Mouse (Mus musculus) forebrain, embryonic 11.5 days (tissue): ENCODE measurements at regions not wholly inside any gene's neighbourhood (a gene's known extent, or its start where the extent isn't known, plus 50 kb on each side); places are given as distances from the start of the nearest gene placed in this dataset.

Experiments used
- ATAC-seq: fragments of 200-750 bp; cut with Nextera tagmentation; replicated peaks from 2 replicates; pipeline ENCODE4 v1.8.0; 2017; ENCODE audit warnings: moderate TSS enrichment; ENCODE audit not compliant: low FRiP score
- DNase-seq: peaks from one replicate; pipeline ENCODE4 v3.0.0-alpha.2; 2017; ENCODE audit warnings: low spot score
- H3K27ac ChIP-seq: fragments of 300-500 bp; sonication (generic); 2 replicates; pipeline ENCODE4 v1.5.1; 2014; ENCODE audit warnings: low read depth, low read length
- H3K27me3 ChIP-seq: fragments of 300-500 bp; sonication (generic); 2 replicates; pipeline ENCODE4 v1.6.1; 2014; ENCODE audit warnings: mild to moderate bottlenecking, low read length, mixed read lengths; ENCODE audit not compliant: control insufficient read depth, insufficient read depth
- H3K36me3 ChIP-seq: fragments of 300-500 bp; sonication (generic); 2 replicates; pipeline ENCODE4 v1.6.1; 2014; ENCODE audit warnings: mild to moderate bottlenecking, low read length, moderate library complexity, mixed read lengths; ENCODE audit not compliant: control insufficient read depth, insufficient read depth
- H3K4me1 ChIP-seq: fragments of 300-500 bp; sonication (generic); replicated peaks from 2 replicates; pipeline ENCODE4 v1.6.1; 2014; ENCODE audit warnings: low read length, mixed read lengths; ENCODE audit not compliant: control insufficient read depth, insufficient read depth
- H3K4me2 ChIP-seq: fragments of 300-500 bp; sonication (generic); 2 replicates; pipeline ENCODE4 v1.6.1; 2014; ENCODE audit warnings: low read depth, mild to moderate bottlenecking, low read length, moderate library complexity, mixed read lengths; ENCODE audit not compliant: severe bottlenecking
- H3K4me3 ChIP-seq: fragments of 300-500 bp; sonication (generic); 2 replicates; pipeline ENCODE4 v1.5.1; 2014; ENCODE audit warnings: low read depth, low read length
- H3K9ac ChIP-seq: fragments of 300-500 bp; sonication (generic); 2 replicates; pipeline ENCODE4 v1.6.1; 2014; ENCODE audit warnings: low read length
- H3K9me3 ChIP-seq: fragments of 300-500 bp; sonication (generic); 2 replicates; pipeline ENCODE4 v1.6.1; 2016; ENCODE audit warnings: low read length, mixed read lengths; ENCODE audit not compliant: control insufficient read depth
- WGBS: fragments of 180-500 bp; shearing (Covaris S2); extraction: QIAGEN DNeasy Blood & Tissue Kit; methylation state at CpG from one replicate; pipeline ENCODE4 v1.1.7; 2014; 5-methylcytosine and 5-hydroxymethylcytosine counted together

- ATAC-seq = no peak
These were observed 193.3 kb upstream of the Trib2 start for GRCm38 (mm10) chr12:16009822-16010620.

DNA sequence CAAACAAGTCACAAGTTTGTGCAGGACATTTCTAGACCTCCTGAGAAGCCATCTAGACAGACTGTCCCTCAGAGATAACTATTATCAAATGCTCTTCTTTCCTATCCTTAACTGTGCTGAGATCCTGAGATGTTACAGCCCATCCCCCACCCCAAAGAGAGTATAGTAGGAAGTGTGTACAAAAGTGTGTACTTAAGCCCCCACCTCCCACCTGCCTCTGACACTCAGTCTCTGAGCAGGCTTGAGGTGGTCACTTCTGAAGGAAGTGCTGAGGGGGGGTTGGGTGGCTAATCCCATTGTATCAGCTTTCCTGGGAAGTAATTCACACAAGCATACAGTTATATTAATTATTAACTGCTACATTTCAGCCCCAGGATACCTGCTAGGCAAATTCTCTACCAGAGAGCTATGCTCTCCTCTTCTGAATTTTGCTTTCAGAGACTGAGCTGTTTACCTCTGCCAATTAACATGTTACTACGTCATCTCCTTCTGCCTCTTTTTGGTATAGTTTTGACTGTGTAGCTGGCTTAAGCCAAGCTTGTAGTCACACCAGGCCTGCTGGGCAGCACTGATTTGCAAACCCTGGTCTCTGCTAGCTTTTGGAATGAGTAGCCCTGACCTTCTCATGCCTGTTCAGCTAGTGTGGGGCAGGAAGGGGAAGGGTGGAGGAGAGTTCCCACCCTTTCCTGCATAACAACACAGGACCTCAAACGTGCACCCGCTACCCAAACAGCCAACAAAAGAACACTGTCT, 192.2 kb upstream of the Trib2 start:
- DNase-seq = no peak

More at GRCm38 (mm10) chr12:16009822-16010620, 193.3 kb upstream of the Trib2 start:
- WGBS = 69% methylated on average over 10 of the region's 10 CpGs
- H3K27ac ChIP-seq = no peak overlapping the region
- no peaks in the 10 kb centered on the region; the same call in 1 of the 2 replicates for H3K4me1 ChIP-seq
- H3K4me3 ChIP-seq = no peak overlapping the region
- no peak for DNase-seq
- H3K36me3 ChIP-seq = no peaks in the 10 kb centered on the region
- H3K9me3 ChIP-seq = no peaks in the 10 kb centered on the region
- no peaks in the 10 kb centered on the region for H3K27me3 ChIP-seq
- no peak overlapping the region for H3K9ac ChIP-seq
- no peak overlapping the region for H3K4me2 ChIP-seq

GRCm38 (mm10) chr12:16008261-16008660, 191.5 kb upstream of the Trib2 start:
- DNase-seq = no peak
- Histone ChIP-seq H3K9me3 (no peaks in the 10 kb centered on the region), H3K9ac (no peak overlapping the region), H3K36me3 (no peaks in the 10 kb centered on the region), H3K4me1 (no peaks in the 10 kb centered on the region; the same call in 1 of the 2 replicates), H3K4me2 (no peak overlapping the region), H3K27me3 (no peaks in the 10 kb centered on the region), H3K4me3 (no peak overlapping the region), H3K27ac (no peak overlapping the region)
- WGBS = 85% methylated on average over 4 of the region's 4 CpGs
- ATAC-seq = no peak

More for the DNA sequence above, 192.2 kb upstream of the Trib2 start:
- no peak overlapping the region for H3K9ac ChIP-seq
- no peak overlapping the region for H3K4me2 ChIP-seq
- no peaks in the 10 kb centered on the region for H3K36me3 ChIP-seq
- no peak for ATAC-seq
- no peaks in the 10 kb centered on the region for H3K27me3 ChIP-seq
- H3K9me3 ChIP-seq = no peaks in the 10 kb centered on the region
- no peaks in the 10 kb centered on the region; the same call in 1 of the 2 replicates for H3K4me1 ChIP-seq
- H3K27ac ChIP-seq = no peak overlapping the region
- H3K4me3 ChIP-seq = no peak overlapping the region
- WGBS = 45% methylated on average over 3 of the region's 3 CpGs

DNA sequence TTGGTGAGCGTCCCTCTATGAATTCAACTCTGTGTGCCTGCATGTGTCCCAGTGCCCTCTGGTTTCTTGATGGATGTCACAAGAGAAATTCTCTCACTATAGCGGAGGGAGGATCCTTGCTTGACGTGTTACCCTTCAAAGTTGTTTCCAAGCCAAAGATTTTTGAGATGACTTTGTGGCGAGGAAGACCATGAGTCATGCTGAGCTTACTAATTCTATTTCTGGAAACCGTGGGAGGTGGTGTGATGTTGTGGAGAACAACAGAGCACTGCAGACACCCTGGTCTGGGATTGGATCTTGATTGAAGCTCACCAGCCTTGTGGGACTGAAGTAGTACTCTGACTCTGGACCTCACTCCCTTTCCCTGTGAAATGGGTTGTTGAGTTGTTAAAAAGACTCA, 190.0 kb upstream of the Trib2 start:
- 89% methylated on average over 5 of the region's 5 CpGs for WGBS

DNA sequence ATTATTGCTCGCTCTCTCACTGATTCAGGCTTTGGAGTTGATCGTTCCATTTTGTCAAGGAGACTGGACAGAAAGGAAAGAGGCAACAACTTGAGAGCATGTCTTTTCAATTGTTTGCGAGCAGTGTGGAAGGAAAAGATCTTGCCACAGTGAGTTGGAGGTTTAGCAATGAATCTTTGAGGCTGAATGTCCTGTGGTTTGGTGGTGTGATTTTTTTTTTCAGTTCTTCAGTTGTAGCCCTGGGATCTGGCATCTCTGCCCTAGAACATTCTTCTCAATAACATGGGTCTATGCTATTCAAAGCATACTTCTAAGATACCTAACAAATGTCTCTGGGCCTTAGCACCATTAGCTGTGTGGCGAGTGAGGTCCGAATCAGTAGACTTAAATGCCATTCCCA, 189.6 kb upstream of the Trib2 start:
- no peaks in the 10 kb centered on the region for H3K36me3 ChIP-seq
- ATAC-seq (no peak), DNase-seq (no peak)
- H3K9me3 ChIP-seq = no peaks in the 10 kb centered on the region
- no peaks in the 10 kb centered on the region for H3K27me3 ChIP-seq
- H3K4me3 ChIP-seq = no peak overlapping the region
- no peak overlapping the region for H3K4me2 ChIP-seq
- no peak overlapping the region for H3K27ac ChIP-seq
- no peaks in the 10 kb centered on the region; the same call in 1 of the 2 replicates for H3K4me1 ChIP-seq
- WGBS = 93% methylated on average over 5 of the region's 5 CpGs
- no peak overlapping the region for H3K9ac ChIP-seq

More for the DNA sequence above, 190.0 kb upstream of the Trib2 start:
- no peaks in the 10 kb centered on the region for H3K9me3 ChIP-seq
- no peaks in the 10 kb centered on the region; the same call in 1 of the 2 replicates for H3K4me1 ChIP-seq
- H3K9ac ChIP-seq = no peak overlapping the region
- no peak for DNase-seq
- H3K4me2 ChIP-seq = no peak overlapping the region
- H3K4me3 ChIP-seq = no peak overlapping the region
- H3K27me3 ChIP-seq = no peaks in the 10 kb centered on the region
- no peak overlapping the region for H3K27ac ChIP-seq
- no peaks in the 10 kb centered on the region for H3K36me3 ChIP-seq
- no peak for ATAC-seq

GRCm38 (mm10) chr12:16001811-16002210, 185.1 kb upstream of the Trib2 start:
- Histone ChIP-seq H3K36me3 (no peaks in the 10 kb centered on the region), H3K27me3 (no peaks in the 10 kb centered on the region), H3K4me3 (no peak overlapping the region), H3K9me3 (no peaks in the 10 kb centered on the region), H3K27ac (no peak overlapping the region), H3K9ac (no peak overlapping the region), H3K4me1 (no peaks in the 10 kb centered on the region), H3K4me2 (no peak overlapping the region)
- DNase-seq (no peak), ATAC-seq (no peak)
- 87% methylated on average over 7 of the region's 7 CpGs for WGBS

- 82% methylated on average over 5 of the region's 5 CpGs for WGBS
- H3K4me2 ChIP-seq = no peak overlapping the region
- no peaks in the 10 kb centered on the region for H3K4me1 ChIP-seq
- no peaks in the 10 kb centered on the region for H3K36me3 ChIP-seq
- H3K27ac ChIP-seq = no peak overlapping the region
- no peak overlapping the region for H3K9ac ChIP-seq
- ATAC-seq = no peak
- H3K27me3 ChIP-seq = no peaks in the 10 kb centered on the region
- H3K9me3 ChIP-seq = no peaks in the 10 kb centered on the region
- no peak for DNase-seq
- no peak overlapping the region for H3K4me3 ChIP-seq
These were observed 184.5 kb upstream of the Trib2 start for GRCm38 (mm10) chr12:16001225-16001624.

DNA sequence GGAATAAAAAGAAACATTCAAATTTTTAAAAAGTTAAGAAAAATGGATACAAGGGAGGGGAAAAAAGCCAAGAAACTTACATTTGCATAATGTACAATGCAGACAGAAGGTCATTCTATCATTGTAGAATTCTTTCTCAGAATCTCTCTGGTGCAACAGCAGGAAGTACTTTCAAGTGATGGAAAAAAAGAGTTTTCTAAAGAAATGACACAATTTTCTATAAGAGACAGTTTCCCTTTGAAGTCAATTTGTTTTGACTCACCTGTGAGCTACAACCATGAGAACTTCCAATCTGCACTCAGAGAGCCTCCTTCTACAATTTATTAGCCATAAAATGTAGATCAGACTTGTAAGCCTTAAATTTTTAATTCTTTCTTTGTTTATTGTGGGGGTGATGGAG, 181.6 kb upstream of the Trib2 start:
- no peaks in the 10 kb centered on the region for H3K27me3 ChIP-seq
- ATAC-seq (no peak), DNase-seq (no peak)
- no peak overlapping the region for H3K27ac ChIP-seq
- H3K4me2 ChIP-seq = no peak overlapping the region
- H3K4me1 ChIP-seq = no peaks in the 10 kb centered on the region
- no peak overlapping the region for H3K4me3 ChIP-seq
- H3K9me3 ChIP-seq = no peaks in the 10 kb centered on the region
- H3K36me3 ChIP-seq = no peaks in the 10 kb centered on the region
- no peak overlapping the region for H3K9ac ChIP-seq
